Mouse (Mus musculus) embryonic facial prominence, embryonic 11.5 days (tissue): ENCODE data around the gene Ms4a4b. TPM values are rescaled to one million over a fixed set of nuclear protein-coding genes. Genes with fewer than 3 reads are reported as not detected.
"Not testable (repeated sequence)": the region's sequence is repeated elsewhere in the genome, so short reads cannot be mapped to it uniquely, and the experiment has no call there.

Experiments used
- ATAC-seq: fragments of 200-750 bp; cut with Nextera tagmentation; replicated peaks from 2 replicates; pipeline ENCODE4 v1.8.0; 2017; ENCODE audit warnings: low read depth; ENCODE audit not compliant: insufficient number of reproducible peaks, low FRiP score, low TSS enrichment
- DNase-seq: peaks from one replicate; pipeline ENCODE4 v3.0.0-alpha.2; 2015; ENCODE audit warnings: low spot score
- H3K27ac ChIP-seq: fragments of 300-500 bp; sonication (generic); replicated peaks from 2 replicates; pipeline ENCODE4 v1.5.1; 2014; ENCODE audit warnings: mild to moderate bottlenecking, low read depth, low read length, control low read depth
- H3K27me3 ChIP-seq: fragments of 300-500 bp; sonication (generic); 2 replicates; pipeline ENCODE4 v1.6.1; 2014; ENCODE audit warnings: mild to moderate bottlenecking, low read length, moderate library complexity, mixed read lengths; ENCODE audit not compliant: control insufficient read depth, insufficient read depth
- H3K36me3 ChIP-seq: fragments of 300-500 bp; sonication (generic); replicated peaks from 2 replicates; pipeline ENCODE4 v1.6.1; 2014; ENCODE audit warnings: low read depth, mild to moderate bottlenecking, low read length, moderate library complexity, mixed read lengths; ENCODE audit not compliant: control insufficient read depth, insufficient read depth
- H3K4me1 ChIP-seq: fragments of 300-500 bp; sonication (generic); 2 replicates; pipeline ENCODE4 v1.6.1; 2014; ENCODE audit warnings: low read length, mixed read lengths; ENCODE audit not compliant: control insufficient read depth, insufficient read depth
- H3K4me2 ChIP-seq: fragments of 300-500 bp; sonication (generic); 2 replicates; pipeline ENCODE4 v1.6.1; 2014; ENCODE audit warnings: low read depth, mild to moderate bottlenecking, control low read depth, low read length, moderate library complexity
- H3K4me3 ChIP-seq: fragments of 300-500 bp; sonication (generic); 2 replicates; pipeline ENCODE4 v1.5.1; 2014; ENCODE audit warnings: low read depth, low read length, control low read depth
- H3K9ac ChIP-seq: fragments of 300-500 bp; sonication (generic); replicated peaks from 2 replicates; pipeline ENCODE4 v1.6.1; 2014; ENCODE audit warnings: mild to moderate bottlenecking, control low read depth, low read length
- H3K9me3 ChIP-seq: fragments of 300-500 bp; sonication (generic); replicated peaks from 2 replicates; pipeline ENCODE4 v1.6.1; 2016; ENCODE audit warnings: mild to moderate bottlenecking, low read length, inconsistent platforms, mixed read lengths; ENCODE audit not compliant: control insufficient read depth
- WGBS: fragments of 180-500 bp; shearing (Covaris S2); extraction: QIAGEN DNeasy Blood & Tissue Kit; methylation state at CpG from one replicate; pipeline ENCODE4 v1.1.7; 2014; 5-methylcytosine and 5-hydroxymethylcytosine counted together
- polyA plus RNA-seq: library from polyadenylated mRNA; unstranded; fragments of >200 nt; fragmentation: Nextera tagmentation; extraction: Ambion mirVana; gene quantifications from 2 replicates; pipeline ENCODE4 v1.2.1, GENCODE M21; 2014

Gene Ms4a4b
- polyA plus RNA-seq, 1 experiment from 2014 or later, result not detected

DNA sequence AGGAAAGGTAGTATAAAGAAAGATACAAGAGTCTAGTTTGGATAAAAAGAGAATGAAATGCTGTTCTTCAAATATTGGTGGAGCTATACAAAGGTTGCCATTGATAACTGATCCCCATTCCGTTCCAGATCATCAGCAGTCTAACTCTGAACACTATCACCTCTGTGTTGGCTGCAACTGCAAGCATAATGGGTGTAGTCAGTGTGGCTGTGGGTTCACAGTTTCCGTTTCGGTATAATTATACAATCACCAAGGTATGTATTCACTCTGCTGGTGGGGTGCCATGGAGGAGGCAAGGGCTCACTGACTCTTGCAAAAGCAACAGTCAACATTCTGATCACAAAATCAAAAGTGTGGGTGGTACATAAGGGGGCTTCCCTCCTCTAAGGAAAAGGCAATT, 24.5 kb upstream of the Ms4a4b start:
- not testable (repeated sequence) for DNase-seq, H3K9me3 ChIP-seq, H3K4me3 ChIP-seq, H3K9ac ChIP-seq, H3K27me3 ChIP-seq, ATAC-seq, H3K4me2 ChIP-seq, H3K27ac ChIP-seq, H3K4me1 ChIP-seq, H3K36me3 ChIP-seq
- 39% methylated on average over 1 of the region's 3 CpGs for WGBS

DNA sequence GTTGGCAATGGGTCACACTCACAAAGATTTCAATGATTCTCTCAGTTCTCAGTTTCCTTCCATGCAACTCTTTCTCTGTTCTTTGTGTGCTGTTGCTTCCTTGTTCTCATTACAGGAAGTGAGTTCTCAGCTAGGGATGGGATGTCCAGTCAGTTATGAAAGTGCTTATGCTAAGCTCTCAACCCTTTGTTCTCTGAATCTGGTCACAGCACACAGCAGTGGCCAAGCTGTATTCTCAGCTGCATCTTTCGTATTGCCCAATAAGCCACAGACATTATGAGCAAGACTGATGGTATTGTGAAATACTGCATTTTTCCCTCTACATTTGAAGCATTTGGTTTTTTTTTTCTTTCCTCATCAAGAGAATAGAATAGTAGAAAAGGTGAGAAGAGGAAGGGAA, 12.1 kb upstream of the Ms4a4b start:
- 88% methylated on average over 1 of the region's 1 CpGs for WGBS
- ATAC-seq, H3K4me3 ChIP-seq, H3K9me3 ChIP-seq, DNase-seq, H3K4me1 ChIP-seq, H3K4me2 ChIP-seq, H3K27me3 ChIP-seq, H3K9ac ChIP-seq, H3K27ac ChIP-seq, H3K36me3 ChIP-seq: not testable (repeated sequence)

DNA sequence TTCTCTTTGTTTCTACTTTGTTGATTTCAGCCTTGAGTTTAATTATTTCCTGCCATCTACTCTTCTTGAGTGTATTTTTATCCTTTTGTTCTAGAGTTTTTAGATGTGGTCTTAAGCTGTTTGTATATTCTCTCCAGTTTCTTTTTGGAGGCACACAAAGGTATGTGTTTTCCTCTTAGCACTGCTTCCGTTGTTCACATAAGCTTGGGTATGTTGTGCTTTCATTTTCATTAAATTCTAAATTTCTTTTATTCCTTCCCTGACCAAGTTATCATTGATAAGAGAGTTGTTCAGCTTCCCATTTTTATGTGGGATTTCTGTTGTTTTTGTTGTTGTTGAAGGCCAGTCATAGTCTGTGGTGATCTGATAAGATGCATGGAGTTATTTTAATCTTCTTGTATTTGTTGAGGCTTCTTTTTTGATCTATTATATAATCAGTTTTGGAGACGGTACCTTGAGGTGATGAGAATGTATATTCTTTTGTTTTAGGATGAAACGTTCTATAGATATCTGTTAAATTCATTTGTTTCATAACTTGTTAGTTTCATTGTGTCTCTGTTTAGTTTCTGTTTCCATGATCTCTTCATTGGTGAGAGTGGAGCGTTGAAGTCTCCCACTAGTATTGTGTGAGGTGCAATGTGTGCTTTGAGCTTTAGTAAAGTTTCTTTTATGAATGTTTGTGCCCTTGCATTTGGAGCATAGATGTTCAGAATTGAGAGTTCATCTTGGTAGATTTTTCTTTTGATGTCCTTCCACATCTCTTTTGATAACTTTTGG, 8.1 kb upstream of the Ms4a4b start:
- Histone ChIP-seq H3K9ac (no peak overlapping the region), H3K4me1 (no peaks in the 10 kb centered on the region), H3K36me3 (no peaks in the 10 kb centered on the region), H3K4me3 (no peak overlapping the region), H3K9me3 (no peaks in the 10 kb centered on the region), H3K27me3 (no peaks in the 10 kb centered on the region), H3K27ac (no peak overlapping the region), H3K4me2 (no peak overlapping the region)
- ATAC-seq (no peak), DNase-seq (no peak)
- 89% methylated on average over 4 of the region's 4 CpGs for WGBS

DNA sequence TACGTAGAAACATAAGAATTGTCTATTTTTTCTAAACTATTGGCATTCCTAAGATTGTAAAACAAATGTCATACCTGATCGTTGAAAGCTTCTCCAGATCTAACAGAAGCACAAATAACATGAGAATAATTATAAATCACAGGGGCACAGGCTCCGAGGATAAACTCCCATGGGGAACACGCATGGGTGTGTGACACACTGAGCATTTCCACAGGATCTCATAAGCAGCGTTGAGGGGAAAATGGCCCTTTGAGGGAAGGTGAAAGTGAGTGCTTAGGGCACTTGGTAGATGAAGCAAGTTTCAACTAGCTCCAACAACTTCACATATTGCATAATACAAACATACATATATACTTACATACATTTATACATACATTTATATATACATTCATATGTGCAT, 611 bp downstream of the Ms4a4b start:
- DNase-seq (no peak), ATAC-seq (no peak)
- no peak overlapping the region for H3K4me3 ChIP-seq
- no peak overlapping the region for H3K27ac ChIP-seq
- 88% methylated on average over 5 of the region's 5 CpGs for WGBS
- H3K4me1 ChIP-seq, result no peaks in the 10 kb centered on the region
- H3K36me3 ChIP-seq, result no peaks in the 10 kb centered on the region
- no peaks in the 10 kb centered on the region for H3K27me3 ChIP-seq
- H3K9me3 ChIP-seq, result no peaks in the 10 kb centered on the region
- no peak overlapping the region for H3K4me2 ChIP-seq
- no peak overlapping the region for H3K9ac ChIP-seq

- H3K9ac ChIP-seq, result no peak overlapping the region
- H3K27ac ChIP-seq, result no peak overlapping the region
- no peaks in the 10 kb centered on the region for H3K36me3 ChIP-seq
- DNase-seq (no peak), ATAC-seq (no peak)
- H3K4me1 ChIP-seq, result no peaks in the 10 kb centered on the region
- no peak overlapping the region for H3K4me3 ChIP-seq
- 86% methylated on average over 2 of the region's 2 CpGs for WGBS
- no peak overlapping the region for H3K4me2 ChIP-seq
- H3K27me3 ChIP-seq, result no peaks in the 10 kb centered on the region
- H3K9me3 ChIP-seq, result no peaks in the 10 kb centered on the region
Observed at GRCm38 (mm10) chr19:11447238-11447637, 3.9 kb downstream of the Ms4a4b start.

DNA sequence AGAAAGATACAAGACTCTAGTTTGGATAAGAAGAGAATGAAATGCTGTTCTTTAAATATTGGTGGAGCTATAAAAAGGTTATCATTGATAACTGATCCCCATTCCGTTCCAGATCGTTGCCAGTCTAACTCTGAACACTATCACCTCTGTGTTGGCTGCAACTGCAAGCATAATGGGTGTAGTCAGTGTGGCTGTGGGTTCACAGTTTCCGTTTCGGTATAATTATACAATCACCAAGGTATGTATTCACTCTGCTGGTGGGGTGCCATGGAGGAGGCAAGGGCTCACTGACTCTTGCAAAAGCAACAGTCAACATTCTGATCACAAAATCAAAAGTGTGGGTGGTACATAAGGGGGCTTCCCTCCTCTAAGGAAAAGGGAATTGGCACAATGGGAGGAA, 15.7 kb downstream of the Ms4a4b start:
- not testable (repeated sequence) for H3K9ac ChIP-seq, H3K27me3 ChIP-seq, H3K4me2 ChIP-seq, H3K27ac ChIP-seq, DNase-seq, H3K4me3 ChIP-seq, H3K4me1 ChIP-seq, H3K9me3 ChIP-seq, H3K36me3 ChIP-seq, ATAC-seq
- WGBS, result 75% methylated on average over 2 of the region's 4 CpGs

- not testable (repeated sequence) for H3K36me3 ChIP-seq, H3K4me2 ChIP-seq, H3K9ac ChIP-seq, ATAC-seq, H3K4me3 ChIP-seq, H3K9me3 ChIP-seq, H3K27ac ChIP-seq, H3K4me1 ChIP-seq, H3K27me3 ChIP-seq, DNase-seq
- 38% methylated on average over 1 of the region's 1 CpGs for WGBS
Observed at GRCm38 (mm10) chr19:11464795-11465194, 21.4 kb downstream of the Ms4a4b start.

DNA sequence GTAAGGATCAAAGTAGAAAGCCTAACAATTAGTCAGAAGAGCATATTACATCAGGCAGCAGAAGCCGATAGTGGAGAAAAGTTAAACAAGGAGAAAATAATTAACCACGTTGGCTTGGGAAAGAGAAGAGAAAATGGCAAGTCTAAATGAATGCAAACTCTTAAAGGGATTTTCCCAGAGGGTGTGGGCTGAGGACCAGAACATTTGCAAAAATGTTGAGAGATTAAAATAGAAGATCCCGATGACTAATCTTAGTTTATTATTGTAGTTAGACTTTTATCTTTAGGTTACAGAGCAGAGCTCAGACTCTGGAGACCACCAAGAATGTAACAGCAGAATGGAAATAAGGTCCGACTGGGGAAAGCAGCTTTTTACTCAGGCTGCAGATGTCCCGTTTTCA, 23.1 kb downstream of the Ms4a4b start:
- WGBS, result 77% methylated on average over 5 of the region's 5 CpGs
- H3K27ac ChIP-seq, result no peak overlapping the region
- ATAC-seq, result no peak
- no peaks in the 10 kb centered on the region for H3K36me3 ChIP-seq
- no peaks in the 10 kb centered on the region for H3K27me3 ChIP-seq
- H3K4me3 ChIP-seq, result no peak overlapping the region
- no peak for DNase-seq
- H3K9me3 ChIP-seq, result no peaks in the 10 kb centered on the region
- H3K9ac ChIP-seq, result no peak overlapping the region
- no peaks in the 10 kb centered on the region for H3K4me1 ChIP-seq
- no peak overlapping the region for H3K4me2 ChIP-seq
